Mouse (Mus musculus): Measurements from ENCODE around the gene Loxl3.

DNA sequence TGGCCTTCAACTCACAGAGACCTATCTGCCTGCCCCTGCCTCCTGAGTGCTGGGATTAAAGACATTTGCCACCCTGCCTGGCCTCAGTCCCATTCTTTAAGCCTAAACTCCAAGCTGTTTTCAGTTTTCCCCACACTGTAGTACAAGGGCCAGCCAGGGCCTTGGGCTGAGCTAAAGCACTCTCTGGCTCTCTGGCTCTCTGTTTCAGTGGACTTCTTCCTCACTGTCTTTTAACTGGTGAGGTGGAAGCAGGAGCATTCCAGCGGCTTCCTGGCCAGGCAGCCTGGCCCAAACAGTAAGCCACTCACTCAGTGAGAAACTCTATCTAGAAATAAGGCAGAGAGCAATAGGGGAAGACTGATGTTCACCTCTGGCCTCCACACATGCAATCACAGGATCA lies 40.3 kb upstream of the Loxl3 start:
- TF ChIP-seq TAL1 (IDR thresholded peaks at IDR 0.05; ENCODE audit: low read length) (no peak), GATA1 (IDR thresholded peaks at IDR 0.05; ENCODE audit: low read length) (no peak)

Measured in erythroblast, embryonic 14.5 days (primary cell).